14 mouse cellular contexts compared by ENCODE assay signal in genomic region chr1:28045695-28046094, GRCm38 (mm10).
"Had no signal": no experiment of that assay in that cellular context is flagged by ENCODE, and none has a peak within 500 bp of the region (broad histone marks: within the 10 kb centered on the region; RNA-seq: fewer than 3 reads in every experiment).

No protein-coding gene starts in this region.

- DNase-seq: gastrocnemius, postnatal 14 days; gastrocnemius, postnatal 36 days; heart, adult 11 months; heart, adult 2 months; heart, postnatal 14 days; heart, postnatal 36 days; kidney, adult 11 months; kidney, adult 8-10 months; kidney, postnatal 10 days; kidney, postnatal 25 days; kidney, postnatal 4 days had no signal

- ATAC-seq: hindbrain, postnatal 0 days; intestine, embryonic 16.5 days; liver, embryonic 12.5 days had no signal
